Mouse (Mus musculus): ENCODE data around the gene Gper1. TPM values are rescaled to one million over a fixed set of nuclear protein-coding genes. Genes with fewer than 3 reads are reported as not detected.

Gper1 gene
- polyA plus RNA-seq, 1 experiment from 2014 or later: 4.0 TPM

- 67% methylated on average over 9 of the region's 9 CpGs for WGBS
- Histone ChIP-seq H3K36me3 (ENCODE audit: control insufficient read depth, insufficient read depth) (no peaks in the 10 kb centered on the region), H3K9me3 (replicated peaks; ENCODE audit: control insufficient read depth, low read length) (no peaks in the 10 kb centered on the region), H3K4me2 (ENCODE audit: low read depth, low read length) (no peak overlapping the region), H3K27me3 (ENCODE audit: control insufficient read depth, insufficient read depth, low read length) (0 out of 2 replicates have a peak, but pooled peaks cover 2% of the 10 kb centered on the region), H3K4me1 (ENCODE audit: control insufficient read depth, insufficient read depth, low read length) (peaks cover 12% of the 10 kb centered on the region), H3K4me3 (ENCODE audit: low read length) (no peak overlapping the region), H3K27ac (ENCODE audit: low read length) (no peak overlapping the region), H3K9ac (ENCODE audit: low read length) (no peak overlapping the region)
- ATAC-seq (replicated peaks; ENCODE audit: extremely low read depth, insufficient read depth, low FRiP score): no peak
These were observed 11.1 kb downstream of the Gper1 start for GRCm38 (mm10) chr5:139433842-139434568.

DNA sequence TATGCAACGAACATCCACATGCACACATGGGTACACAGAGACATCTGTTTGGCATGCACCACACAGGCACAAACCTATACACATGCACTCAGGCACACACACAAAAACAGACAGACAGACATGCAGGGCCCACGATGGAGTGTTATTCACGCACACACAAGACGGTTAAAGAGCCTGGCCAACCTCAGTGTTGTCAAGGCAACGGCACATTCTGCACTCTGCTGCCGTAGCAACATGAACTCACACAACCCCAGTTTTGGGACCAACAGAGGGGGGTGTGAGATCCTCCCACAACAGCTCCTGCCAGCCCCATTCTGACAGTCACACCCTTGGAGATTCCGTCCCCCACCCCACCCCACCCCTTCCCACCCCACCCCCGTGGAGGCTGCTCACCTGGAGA, 12.0 kb downstream of the Gper1 start:
- no peak overlapping the region for H3K4me2 ChIP-seq (ENCODE audit: low read depth, low read length)
- no peaks in the 10 kb centered on the region for H3K9me3 ChIP-seq (replicated peaks; ENCODE audit: control insufficient read depth, low read length)
- no peak overlapping the region for H3K9ac ChIP-seq (ENCODE audit: low read length)
- ATAC-seq (replicated peaks; ENCODE audit: extremely low read depth, insufficient read depth, low FRiP score): no peak
- H3K27me3 ChIP-seq (ENCODE audit: control insufficient read depth, insufficient read depth, low read length): 0 out of 2 replicates have a peak, but pooled peaks cover 2% of the 10 kb centered on the region
- H3K36me3 ChIP-seq (ENCODE audit: control insufficient read depth, insufficient read depth): no peaks in the 10 kb centered on the region
- no peak overlapping the region for H3K4me3 ChIP-seq (ENCODE audit: low read length)
- H3K4me1 ChIP-seq (ENCODE audit: control insufficient read depth, insufficient read depth, low read length): peaks cover 6% of the 10 kb centered on the region
- H3K27ac ChIP-seq (ENCODE audit: low read length): no peak overlapping the region
- 66% methylated on average over 8 of the region's 8 CpGs for WGBS

- no peak for ATAC-seq (replicated peaks; ENCODE audit: extremely low read depth, insufficient read depth, low FRiP score)
- Histone ChIP-seq H3K4me3 (ENCODE audit: low read length) (no peak overlapping the region), H3K9me3 (replicated peaks; ENCODE audit: control insufficient read depth, low read length) (no peaks in the 10 kb centered on the region), H3K4me2 (ENCODE audit: low read depth, low read length) (no peak overlapping the region), H3K27ac (ENCODE audit: low read length) (no peak overlapping the region), H3K4me1 (ENCODE audit: control insufficient read depth, insufficient read depth, low read length) (no peaks in the 10 kb centered on the region), H3K36me3 (ENCODE audit: control insufficient read depth, insufficient read depth) (no peaks in the 10 kb centered on the region), H3K27me3 (ENCODE audit: control insufficient read depth, insufficient read depth, low read length) (no peaks in the 10 kb centered on the region), H3K9ac (ENCODE audit: low read length) (no peak overlapping the region)
- WGBS: 83% methylated on average over 4 of the region's 4 CpGs
These were observed 14.8 kb downstream of the Gper1 start for GRCm38 (mm10) chr5:139437769-139438168.

- Histone ChIP-seq H3K36me3 (ENCODE audit: control insufficient read depth, insufficient read depth) (no peaks in the 10 kb centered on the region), H3K4me1 (ENCODE audit: control insufficient read depth, insufficient read depth, low read length) (no peaks in the 10 kb centered on the region), H3K4me3 (ENCODE audit: low read length) (no peak overlapping the region), H3K4me2 (ENCODE audit: low read depth, low read length) (no peak overlapping the region), H3K27me3 (ENCODE audit: control insufficient read depth, insufficient read depth, low read length) (no peaks in the 10 kb centered on the region), H3K27ac (ENCODE audit: low read length) (no peak overlapping the region), H3K9ac (ENCODE audit: low read length) (no peak overlapping the region), H3K9me3 (replicated peaks; ENCODE audit: control insufficient read depth, low read length) (no peaks in the 10 kb centered on the region)
- ATAC-seq (replicated peaks; ENCODE audit: extremely low read depth, insufficient read depth, low FRiP score): no peak
- 88% methylated on average over 12 of the region's 12 CpGs for WGBS
These were observed 15.5 kb downstream of the Gper1 start for GRCm38 (mm10) chr5:139438440-139438839.

- H3K27me3 ChIP-seq (ENCODE audit: control insufficient read depth, insufficient read depth, low read length): no peaks in the 10 kb centered on the region
- no peaks in the 10 kb centered on the region for H3K4me1 ChIP-seq (ENCODE audit: control insufficient read depth, insufficient read depth, low read length)
- H3K36me3 ChIP-seq (ENCODE audit: control insufficient read depth, insufficient read depth): no peaks in the 10 kb centered on the region
- 65% methylated on average over 5 of the region's 5 CpGs for WGBS
- no peak overlapping the region for H3K4me2 ChIP-seq (ENCODE audit: low read depth, low read length)
- no peaks in the 10 kb centered on the region for H3K9me3 ChIP-seq (replicated peaks; ENCODE audit: control insufficient read depth, low read length)
- H3K27ac ChIP-seq (ENCODE audit: low read length): no peak overlapping the region
- no peak overlapping the region for H3K9ac ChIP-seq (ENCODE audit: low read length)
- no peak for ATAC-seq (replicated peaks; ENCODE audit: extremely low read depth, insufficient read depth, low FRiP score)
- H3K4me3 ChIP-seq (ENCODE audit: low read length): no peak overlapping the region
These were observed 17.5 kb downstream of the Gper1 start for GRCm38 (mm10) chr5:139440451-139440850.

- no peak overlapping the region for H3K4me3 ChIP-seq (ENCODE audit: low read length)
- H3K27me3 ChIP-seq (ENCODE audit: control insufficient read depth, insufficient read depth, low read length): no peaks in the 10 kb centered on the region
- no peaks in the 10 kb centered on the region for H3K36me3 ChIP-seq (ENCODE audit: control insufficient read depth, insufficient read depth)
- H3K4me2 ChIP-seq (ENCODE audit: low read depth, low read length): no peak overlapping the region
- no peak for ATAC-seq (replicated peaks; ENCODE audit: extremely low read depth, insufficient read depth, low FRiP score)
- H3K27ac ChIP-seq (ENCODE audit: low read length): no peak overlapping the region
- no peaks in the 10 kb centered on the region for H3K9me3 ChIP-seq (replicated peaks; ENCODE audit: control insufficient read depth, low read length)
- H3K9ac ChIP-seq (ENCODE audit: low read length): no peak overlapping the region
- H3K4me1 ChIP-seq (ENCODE audit: control insufficient read depth, insufficient read depth, low read length): no peaks in the 10 kb centered on the region
- 83% methylated on average over 11 of the region's 11 CpGs for WGBS
These were observed 18.2 kb downstream of the Gper1 start for GRCm38 (mm10) chr5:139440926-139441725.

DNA sequence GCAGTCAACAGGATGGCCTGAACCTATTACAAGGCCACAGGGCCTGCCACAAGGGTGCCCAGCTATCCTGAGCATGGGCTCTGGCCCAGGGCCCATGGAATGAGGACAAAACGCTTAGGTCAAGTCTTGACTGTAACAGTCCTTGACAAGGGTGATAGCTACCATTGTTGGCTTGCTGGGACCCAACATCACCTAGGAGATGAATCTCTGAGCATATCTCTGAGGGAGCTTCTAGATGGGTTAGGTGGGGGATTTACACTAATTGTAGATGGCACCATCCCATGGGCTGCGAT, 18.7 kb downstream of the Gper1 start:
- Histone ChIP-seq H3K36me3 (ENCODE audit: control insufficient read depth, insufficient read depth) (no peaks in the 10 kb centered on the region), H3K4me2 (ENCODE audit: low read depth, low read length) (no peak overlapping the region), H3K9me3 (replicated peaks; ENCODE audit: control insufficient read depth, low read length) (no peaks in the 10 kb centered on the region), H3K4me1 (ENCODE audit: control insufficient read depth, insufficient read depth, low read length) (no peaks in the 10 kb centered on the region), H3K27me3 (ENCODE audit: control insufficient read depth, insufficient read depth, low read length) (no peaks in the 10 kb centered on the region), H3K9ac (ENCODE audit: low read length) (no peak overlapping the region), H3K27ac (ENCODE audit: low read length) (no peak overlapping the region), H3K4me3 (ENCODE audit: low read length) (no peak overlapping the region)
- WGBS: 86% methylated on average over 2 of the region's 2 CpGs
- ATAC-seq (replicated peaks; ENCODE audit: extremely low read depth, insufficient read depth, low FRiP score): no peak

DNA sequence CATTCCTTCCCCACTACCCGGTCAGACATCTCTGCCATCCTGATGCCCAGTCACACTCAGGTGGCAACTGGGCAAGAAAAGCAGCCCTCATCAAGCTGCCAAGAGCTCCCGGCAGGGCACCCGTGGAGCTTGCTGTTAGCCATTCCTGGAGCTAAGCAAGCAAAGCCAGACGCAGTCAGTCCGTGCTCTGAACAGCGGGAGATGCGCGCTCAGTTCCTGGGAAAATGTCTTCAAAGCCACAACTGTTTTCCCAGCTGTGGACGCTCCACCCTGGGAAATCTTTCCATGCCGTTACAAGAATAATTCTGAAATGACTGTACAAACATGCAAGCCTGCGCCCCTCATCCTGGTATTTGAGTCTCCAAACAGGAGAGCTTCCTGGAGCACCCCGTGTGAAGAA, 19.5 kb downstream of the Gper1 start:
- Histone ChIP-seq H3K9ac (ENCODE audit: low read length) (no peak overlapping the region), H3K9me3 (replicated peaks; ENCODE audit: control insufficient read depth, low read length) (no peaks in the 10 kb centered on the region), H3K4me2 (ENCODE audit: low read depth, low read length) (no peak overlapping the region), H3K27me3 (ENCODE audit: control insufficient read depth, insufficient read depth, low read length) (no peaks in the 10 kb centered on the region), H3K4me3 (ENCODE audit: low read length) (no peak overlapping the region), H3K27ac (ENCODE audit: low read length) (no peak overlapping the region), H3K36me3 (ENCODE audit: control insufficient read depth, insufficient read depth) (no peaks in the 10 kb centered on the region), H3K4me1 (ENCODE audit: control insufficient read depth, insufficient read depth, low read length) (no peaks in the 10 kb centered on the region)
- no peak for ATAC-seq (replicated peaks; ENCODE audit: extremely low read depth, insufficient read depth, low FRiP score)
- WGBS: 73% methylated on average over 12 of the region's 12 CpGs

- H3K36me3 ChIP-seq (ENCODE audit: control insufficient read depth, insufficient read depth): no peaks in the 10 kb centered on the region
- WGBS: 80% methylated on average over 4 of the region's 4 CpGs
- no peak overlapping the region for H3K27ac ChIP-seq (ENCODE audit: low read length)
- no peak overlapping the region for H3K9ac ChIP-seq (ENCODE audit: low read length)
- H3K9me3 ChIP-seq (replicated peaks; ENCODE audit: control insufficient read depth, low read length): no peaks in the 10 kb centered on the region
- no peak overlapping the region for H3K4me3 ChIP-seq (ENCODE audit: low read length)
- no peaks in the 10 kb centered on the region for H3K27me3 ChIP-seq (ENCODE audit: control insufficient read depth, insufficient read depth, low read length)
- no peak for ATAC-seq (replicated peaks; ENCODE audit: extremely low read depth, insufficient read depth, low FRiP score)
- no peak overlapping the region for H3K4me2 ChIP-seq (ENCODE audit: low read depth, low read length)
- H3K4me1 ChIP-seq (ENCODE audit: control insufficient read depth, insufficient read depth, low read length): no peaks in the 10 kb centered on the region
These were observed 20.0 kb downstream of the Gper1 start for GRCm38 (mm10) chr5:139442962-139443361.

Measured in heart, embryonic 16.5 days (tissue).